Mouse (Mus musculus): Measurements from ENCODE around the gene Lrrc74b. TPM values are rescaled to one million over a fixed set of nuclear protein-coding genes. Genes with fewer than 3 reads are reported as not detected.
"Not testable (repeated sequence)": the region's sequence is repeated elsewhere in the genome, so short reads cannot be mapped to it uniquely, and the experiment has no call there.

The Lrrc74b gene
- polyA plus RNA-seq, 1 experiment from 2014 or later = 0.19 TPM

DNA sequence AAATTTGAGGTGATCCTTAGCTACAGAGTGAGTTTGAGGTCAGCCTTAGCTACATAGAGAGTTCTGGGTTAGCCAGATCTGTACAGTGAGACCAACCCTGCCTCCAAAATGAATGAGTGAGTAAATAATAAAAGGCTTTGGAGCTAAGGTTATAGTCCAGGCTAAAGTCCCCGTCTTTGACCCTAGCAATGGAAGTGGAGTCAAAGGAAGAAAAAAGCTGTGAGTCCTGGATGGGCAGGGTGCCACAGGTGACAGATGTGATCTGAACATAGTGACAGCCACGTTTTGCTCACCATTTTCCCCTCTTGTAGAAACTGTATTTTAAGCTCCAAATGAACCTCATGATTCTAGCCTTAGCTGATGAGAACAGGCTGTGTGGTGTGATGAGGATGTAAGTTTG lies 42.1 kb downstream of the Lrrc74b start:
- H3K27me3 ChIP-seq = no peaks in the 10 kb centered on the region
- ATAC-seq (replicated peaks; ENCODE audit: insufficient number of reproducible peaks, insufficient read depth, low FRiP score, low read depth) = no peak
- H3K4me2 ChIP-seq = no peak overlapping the region
- H3K4me1 ChIP-seq (replicated peaks) = no peaks in the 10 kb centered on the region
- no peak overlapping the region for H3K27ac ChIP-seq
- WGBS = 78% methylated on average over 2 of the region's 2 CpGs
- no peak overlapping the region for H3K9ac ChIP-seq
- H3K36me3 ChIP-seq = peaks cover 82% of the 10 kb centered on the region
- no peaks in the 10 kb centered on the region for H3K9me3 ChIP-seq (replicated peaks)
- H3K4me3 ChIP-seq = no peak overlapping the region

DNA sequence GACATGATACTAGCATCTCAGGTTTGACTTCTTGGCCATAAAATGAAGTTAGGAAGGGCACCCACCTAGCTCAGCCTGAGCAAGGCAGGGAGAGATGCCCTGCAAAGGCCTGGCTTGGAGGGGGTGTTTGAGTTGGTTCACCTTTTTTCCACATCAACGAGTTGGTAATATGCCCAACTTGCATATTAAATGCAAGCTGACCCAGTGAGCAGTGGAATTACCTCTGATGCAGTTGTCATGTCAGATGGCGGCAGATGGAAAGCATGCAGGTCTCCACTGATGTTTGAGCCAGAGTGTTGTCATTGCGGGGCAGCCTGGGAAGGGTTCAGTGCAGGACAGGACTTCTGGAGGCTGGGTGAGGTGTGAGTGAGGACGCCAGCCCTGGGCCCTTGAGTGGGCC lies 49.6 kb downstream of the Lrrc74b start:
- ATAC-seq (replicated peaks; ENCODE audit: insufficient number of reproducible peaks, insufficient read depth, low FRiP score, low read depth) = no peak
- Histone ChIP-seq H3K9me3 (replicated peaks) (no peaks in the 10 kb centered on the region), H3K4me3 (no peak overlapping the region), H3K27ac (no peak overlapping the region), H3K36me3 (peaks cover 36% of the 10 kb centered on the region), H3K27me3 (no peaks in the 10 kb centered on the region), H3K4me2 (no peak overlapping the region), H3K4me1 (replicated peaks) (peaks cover 16% of the 10 kb centered on the region), H3K9ac (no peak overlapping the region)
- 85% methylated on average over 4 of the region's 4 CpGs for WGBS

- H3K27me3 ChIP-seq = no peaks in the 10 kb centered on the region
- peaks cover 16% of the 10 kb centered on the region for H3K4me1 ChIP-seq (replicated peaks)
- H3K9me3 ChIP-seq (replicated peaks) = no peaks in the 10 kb centered on the region
- no peak overlapping the region for H3K4me2 ChIP-seq
- H3K9ac ChIP-seq = no peak overlapping the region
- H3K27ac ChIP-seq = no peak overlapping the region
- no peak for ATAC-seq (replicated peaks; ENCODE audit: insufficient number of reproducible peaks, insufficient read depth, low FRiP score, low read depth)
- no peak overlapping the region for H3K4me3 ChIP-seq
- WGBS = 62% methylated on average over 2 of the region's 2 CpGs
- H3K36me3 ChIP-seq = peaks cover 29% of the 10 kb centered on the region
Measured at GRCm38 (mm10) chr16:17510686-17511085, 50.4 kb downstream of the Lrrc74b start.

- H3K4me1 ChIP-seq (replicated peaks) = peaks cover 16% of the 10 kb centered on the region
- H3K27me3 ChIP-seq = no peaks in the 10 kb centered on the region
- no peak overlapping the region for H3K9ac ChIP-seq
- no peaks in the 10 kb centered on the region for H3K9me3 ChIP-seq (replicated peaks)
- peaks cover 25% of the 10 kb centered on the region for H3K36me3 ChIP-seq
- WGBS = 96% methylated on average over 2 of the region's 2 CpGs
- H3K4me2 ChIP-seq = peak overlapping the region; percentile 67
- H3K27ac ChIP-seq = no peak overlapping the region
- peak overlapping the region; percentile 74; the same call in 1 of the 2 replicates for H3K4me3 ChIP-seq
- no peak for ATAC-seq (replicated peaks; ENCODE audit: insufficient number of reproducible peaks, insufficient read depth, low FRiP score, low read depth)
Measured at GRCm38 (mm10) chr16:17510143-17510542, 50.9 kb downstream of the Lrrc74b start.

GRCm38 (mm10) chr16:17509240-17509597 lies 51.8 kb downstream of the Lrrc74b start:
- Histone ChIP-seq H3K27me3 (no peaks in the 10 kb centered on the region), H3K9me3 (replicated peaks) (no peaks in the 10 kb centered on the region), H3K4me1 (replicated peaks) (peaks cover 16% of the 10 kb centered on the region), H3K36me3 (peaks cover 25% of the 10 kb centered on the region), H3K4me2 (peak overlapping the region; percentile 67), H3K4me3 (peak overlapping the region; percentile 74), H3K9ac (peak overlapping the region; percentile 73), H3K27ac (peak overlapping the region; percentile 93)
- no peak for ATAC-seq (replicated peaks; ENCODE audit: insufficient number of reproducible peaks, insufficient read depth, low FRiP score, low read depth)
- 10% methylated on average over 9 of the region's 9 CpGs for WGBS

- peak; percentile 95 for ATAC-seq (replicated peaks; ENCODE audit: insufficient number of reproducible peaks, insufficient read depth, low FRiP score, low read depth)
- peak within 1 kb of the TSS; percentile 67 for H3K4me2 ChIP-seq
- WGBS = under 1% methylated on average over 50 of the region's 50 CpGs
- H3K36me3 ChIP-seq = peaks cover 20% of the 10 kb centered on the region
- no peaks in the 10 kb centered on the region for H3K9me3 ChIP-seq (replicated peaks)
- H3K27me3 ChIP-seq = no peaks in the 10 kb centered on the region
- peak within 1 kb of the TSS; percentile 93 for H3K27ac ChIP-seq
- H3K4me1 ChIP-seq (replicated peaks) = peaks cover 16% of the 10 kb centered on the region
- H3K9ac ChIP-seq = peak within 1 kb of the TSS; percentile 73
- peak within 1 kb of the TSS; percentile 74 for H3K4me3 ChIP-seq
Measured at GRCm38 (mm10) chr16:17508546-17509239, 52.4 kb downstream of the Lrrc74b start, which contains the start of gene Lztr1. TSS of gene Lztr1 (plus strand) at chr16:17508688.

GRCm38 (mm10) chr16:17508031-17508430 lies 53.0 kb downstream of the Lrrc74b start:
- 28% methylated on average over 3 of the region's 3 CpGs for WGBS
- peak overlapping the region; percentile 93 for H3K27ac ChIP-seq
- ATAC-seq (replicated peaks; ENCODE audit: insufficient number of reproducible peaks, insufficient read depth, low FRiP score, low read depth); H3K9me3 ChIP-seq (replicated peaks); H3K27me3 ChIP-seq: not testable (repeated sequence)
- H3K9ac ChIP-seq = peak overlapping the region; percentile 73
- peak overlapping the region; percentile 74 for H3K4me3 ChIP-seq
- peaks cover 14% of the 10 kb centered on the region for H3K36me3 ChIP-seq
- H3K4me2 ChIP-seq = peak overlapping the region; percentile 67
- H3K4me1 ChIP-seq (replicated peaks) = peaks cover 16% of the 10 kb centered on the region

DNA sequence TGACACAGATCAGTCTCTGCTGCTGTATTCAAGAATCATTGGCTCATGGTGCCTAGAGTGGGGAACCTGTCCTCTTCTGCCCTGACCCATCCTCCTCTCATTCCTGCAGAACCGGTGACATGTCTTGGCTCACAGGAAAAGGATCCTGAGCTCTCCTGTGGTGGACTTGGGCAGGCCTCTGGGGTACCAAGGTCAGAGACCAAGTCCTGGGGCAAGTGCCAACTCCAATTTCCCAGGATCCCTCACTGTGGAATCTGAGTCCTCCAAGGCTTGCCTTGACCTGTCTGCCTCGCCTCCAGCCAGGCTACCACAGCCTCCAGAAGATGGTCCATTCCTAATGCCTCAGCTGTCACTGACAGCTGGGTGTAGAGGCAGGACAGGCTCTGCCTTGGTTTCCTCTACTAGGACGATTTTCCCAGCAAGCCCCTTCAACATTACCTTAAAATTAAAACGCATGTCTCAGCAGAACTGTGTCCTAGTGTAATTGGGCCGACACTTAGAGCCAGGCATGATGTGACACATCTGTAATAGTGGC lies 54.0 kb downstream of the Lrrc74b start:
- Histone ChIP-seq H3K9ac (no peak overlapping the region), H3K4me2 (no peak overlapping the region), H3K4me3 (no peak overlapping the region), H3K36me3 (peaks cover 5% of the 10 kb centered on the region; the same call in 1 of the 2 replicates), H3K9me3 (replicated peaks) (no peaks in the 10 kb centered on the region), H3K27ac (no peak overlapping the region), H3K4me1 (replicated peaks) (peaks cover 16% of the 10 kb centered on the region), H3K27me3 (0 out of 2 replicates have a peak, but pooled peaks cover 5% of the 10 kb centered on the region)
- WGBS = 76% methylated on average over 5 of the region's 5 CpGs
- no peak for ATAC-seq (replicated peaks; ENCODE audit: insufficient number of reproducible peaks, insufficient read depth, low FRiP score, low read depth)

DNA sequence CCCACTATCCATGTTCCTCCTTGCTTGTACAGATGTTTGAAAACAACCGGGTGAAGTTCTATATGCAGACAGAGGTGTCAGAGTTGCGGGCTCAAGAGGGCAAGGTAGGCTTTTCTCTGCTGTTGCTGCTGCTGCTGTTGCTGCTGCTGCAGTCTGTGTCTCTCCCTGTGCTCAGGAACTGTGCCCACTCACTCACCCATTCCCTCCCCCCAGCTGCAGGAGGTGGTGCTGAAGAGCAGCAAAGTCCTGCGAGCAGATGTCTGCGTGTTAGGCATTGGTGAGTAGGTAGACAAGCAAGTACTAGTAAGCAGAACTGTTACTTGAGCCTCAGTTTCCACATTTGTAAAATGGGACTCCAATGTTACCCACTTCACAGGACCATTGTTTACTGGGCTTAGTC lies 58.4 kb downstream of the Lrrc74b start:
- WGBS = 55% methylated on average over 4 of the region's 4 CpGs
- Histone ChIP-seq H3K4me1 (replicated peaks) (no peaks in the 10 kb centered on the region; the same call in 1 of the 2 replicates), H3K9ac (no peak overlapping the region), H3K9me3 (replicated peaks) (no peaks in the 10 kb centered on the region), H3K36me3 (no peaks in the 10 kb centered on the region), H3K4me2 (no peak overlapping the region), H3K27me3 (0 out of 2 replicates have a peak, but pooled peaks cover 5% of the 10 kb centered on the region), H3K27ac (no peak overlapping the region), H3K4me3 (no peak overlapping the region)
- no peak for ATAC-seq (replicated peaks; ENCODE audit: insufficient number of reproducible peaks, insufficient read depth, low FRiP score, low read depth)

DNA sequence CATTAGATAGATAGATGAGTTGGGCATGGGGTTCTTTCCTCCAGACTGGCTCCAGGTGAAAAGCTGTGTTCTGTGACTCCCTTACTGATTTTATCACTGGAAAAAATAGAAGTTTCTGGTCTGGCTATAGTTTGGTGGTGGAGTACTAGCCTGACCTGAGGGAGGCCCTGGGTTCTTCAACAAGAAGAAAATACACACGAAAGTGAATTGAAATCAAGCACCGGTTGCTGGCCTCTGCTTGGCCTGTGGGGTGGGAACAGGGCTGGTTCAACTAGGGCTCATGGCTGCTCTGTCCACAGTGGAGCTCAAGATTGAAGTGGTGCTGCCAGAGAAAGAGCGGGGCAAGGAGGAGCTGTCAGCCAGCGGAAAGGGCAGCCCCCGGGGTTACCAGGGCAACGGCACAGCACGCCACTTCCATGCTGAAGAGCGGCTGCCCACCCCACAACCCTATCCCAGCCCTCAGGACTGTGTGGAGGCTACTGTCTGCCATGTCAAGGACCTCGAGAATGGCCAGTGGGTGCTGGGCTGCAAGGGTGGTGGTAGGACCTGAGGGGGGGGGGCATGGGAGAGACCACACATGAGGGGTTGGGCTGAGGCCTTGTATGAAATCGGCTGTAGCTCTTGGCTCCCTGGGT lies 61.7 kb downstream of the Lrrc74b start:
- Histone ChIP-seq H3K27me3 (0 out of 2 replicates have a peak, but pooled peaks cover 5% of the 10 kb centered on the region), H3K4me1 (replicated peaks) (peaks cover 10% of the 10 kb centered on the region), H3K27ac (no peak overlapping the region), H3K4me2 (no peak overlapping the region), H3K9ac (no peak overlapping the region), H3K36me3 (no peaks in the 10 kb centered on the region), H3K9me3 (replicated peaks) (no peaks in the 10 kb centered on the region), H3K4me3 (no peak overlapping the region)
- ATAC-seq (replicated peaks; ENCODE audit: insufficient number of reproducible peaks, insufficient read depth, low FRiP score, low read depth) = no peak
- WGBS = 35% methylated on average over 10 of the region's 10 CpGs

DNA sequence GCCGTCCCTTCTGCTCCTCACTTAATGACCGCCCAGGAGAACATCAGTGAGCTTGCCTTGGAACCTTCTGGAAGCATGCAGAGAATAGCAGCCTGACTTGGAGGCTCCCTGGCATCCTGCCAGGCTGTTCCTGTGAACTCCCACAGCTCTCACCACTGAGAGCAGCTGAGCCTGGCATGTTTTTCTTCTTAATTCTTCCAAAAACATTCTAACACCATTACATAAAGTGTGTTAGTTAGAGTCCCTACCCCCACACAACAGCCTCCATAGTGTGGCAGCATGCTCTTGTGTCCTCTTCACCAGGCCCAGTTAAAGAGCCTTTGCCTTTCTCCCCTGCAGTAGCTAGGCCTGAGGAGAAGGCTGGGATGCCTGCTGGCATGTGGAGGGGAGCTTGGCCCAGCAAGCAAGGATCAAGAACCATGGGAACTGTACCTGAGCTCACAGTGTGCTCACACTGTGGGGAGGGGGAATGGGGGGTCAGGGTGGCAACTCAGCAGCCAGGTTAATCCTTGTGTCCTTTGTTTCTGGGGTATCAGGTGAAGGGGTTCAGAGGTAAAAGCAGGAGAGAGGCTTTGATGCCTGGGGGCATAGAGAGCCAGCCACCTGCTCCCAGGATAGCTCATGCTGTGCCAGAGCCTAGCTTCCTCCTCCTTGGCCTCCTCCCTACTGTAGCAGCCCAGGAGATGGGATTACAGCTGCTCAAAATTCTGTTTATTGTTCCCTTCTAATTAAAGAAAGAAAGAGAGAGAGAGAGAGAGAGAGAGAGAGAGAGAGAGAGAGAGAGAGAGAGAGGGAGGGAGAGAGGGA lies 64.3 kb downstream of the Lrrc74b start:
- Histone ChIP-seq H3K4me2 (no peak overlapping the region), H3K27me3 (no peaks in the 10 kb centered on the region), H3K4me1 (replicated peaks) (peaks cover 10% of the 10 kb centered on the region), H3K9ac (no peak overlapping the region), H3K9me3 (replicated peaks) (no peaks in the 10 kb centered on the region), H3K36me3 (no peaks in the 10 kb centered on the region), H3K4me3 (no peak overlapping the region), H3K27ac (no peak overlapping the region)
- peak; percentile 33; the same call in 1 of the 2 replicates for ATAC-seq (replicated peaks; ENCODE audit: insufficient number of reproducible peaks, insufficient read depth, low FRiP score, low read depth)
- 23% methylated on average over 2 of the region's 2 CpGs for WGBS

All from heart, embryonic 15.5 days (tissue).